Mouse (Mus musculus) bone marrow, adult 2 months (tissue): Measurements from ENCODE around the gene Lrrc3b. TPM values are rescaled to one million over a fixed set of nuclear protein-coding genes. Genes with fewer than 3 reads are reported as not detected.
A peak's percentile ranks its signal among the peaks of the same experiment; 100 is the strongest.

Experiments used
- H3K27ac ChIP-seq: fragments of 200-500 bp; 2 replicates; pipeline ENCODE4 v1.5.1; 2012; ENCODE audit warnings: low read depth, mild to moderate bottlenecking, control low read depth, inconsistent platforms, low read length; ENCODE audit not compliant: control insufficient read depth, poor library complexity, insufficient read depth
- H3K4me1 ChIP-seq: fragments of 200-500 bp; 2 replicates; pipeline ENCODE4 v1.6.1; 2011; ENCODE audit warnings: low read length; ENCODE audit not compliant: control insufficient read depth, insufficient read depth
- H3K4me3 ChIP-seq: fragments of 200-500 bp; replicated peaks from 2 replicates; pipeline ENCODE3; 2011; ENCODE audit warnings: mild to moderate bottlenecking, low read depth, low read length, control low read depth; ENCODE audit not compliant: control insufficient read depth
- CTCF ChIP-seq: fragments of 200-500 bp; IDR thresholded peaks from 2 replicates; pipeline ENCODE4 v1.5.1; 2011; ENCODE audit warnings: low read length, control low read depth; ENCODE audit not compliant: control insufficient read depth, insufficient read depth
- POLR2A ChIP-seq: fragments of 200-500 bp; IDR thresholded peaks from 2 replicates; pipeline ENCODE4 v1.6.1; 2011; ENCODE audit warnings: low read depth, mild to moderate bottlenecking, control low read depth, low read length, borderline replicate concordance; ENCODE audit not compliant: control insufficient read depth
- WGBS: fragments of 180-500 bp; shearing (Covaris S2); methylation state at CpG from one replicate; pipeline ENCODE4 v1.1.7; 2018; 5-methylcytosine and 5-hydroxymethylcytosine counted together
- polyA plus RNA-seq: library from polyadenylated mRNA; stranded (reverse); fragments of >200 nt; gene quantifications from 2 replicates; pipeline ENCODE4 v1.2.4, GENCODE M21; 2011; ENCODE audit warnings: low replicate concordance; ENCODE audit not compliant: missing spikeins, insufficient read depth, insufficient read length

Gene Lrrc3b
- polyA plus RNA-seq, 1 experiment: not detected

- Histone ChIP-seq H3K27ac (no peak overlapping the region), H3K4me1 (no peaks in the 10 kb centered on the region), H3K4me3 (no peak overlapping the region)
- no peak for TF ChIP-seq CTCF
- no peak for TF ChIP-seq POLR2A
- WGBS: 52% methylated on average over 1 of the region's 1 CpGs
Observed at GRCm38 (mm10) chr14:15372985-15373384, 65.8 kb downstream of the Lrrc3b start.

GRCm38 (mm10) chr14:15365045-15365444 is 73.7 kb downstream of the Lrrc3b start:
- Histone ChIP-seq H3K27ac (no peak overlapping the region), H3K4me3 (no peak overlapping the region), H3K4me1 (no peaks in the 10 kb centered on the region)
- no peak for TF ChIP-seq CTCF
- 86% methylated on average over 6 of the region's 6 CpGs for WGBS

GRCm38 (mm10) chr14:15359893-15360292 is 78.9 kb downstream of the Lrrc3b start:
- Histone ChIP-seq H3K27ac (no peak overlapping the region), H3K4me3 (no peak overlapping the region), H3K4me1 (no peaks in the 10 kb centered on the region)
- TF ChIP-seq CTCF (no peak), POLR2A (no peak)
- WGBS: 83% methylated on average over 1 of the region's 1 CpGs

GRCm38 (mm10) chr14:15359134-15359533 is 79.7 kb downstream of the Lrrc3b start:
- no peaks in the 10 kb centered on the region for H3K4me1 ChIP-seq
- H3K27ac ChIP-seq: no peak overlapping the region
- WGBS: 70% methylated on average over 3 of the region's 3 CpGs
- no peak for TF ChIP-seq CTCF
- no peak for TF ChIP-seq POLR2A
- no peak overlapping the region for H3K4me3 ChIP-seq

- Histone ChIP-seq H3K4me1 (no peaks in the 10 kb centered on the region), H3K4me3 (no peak overlapping the region), H3K27ac (no peak overlapping the region)
- TF ChIP-seq POLR2A: no peak
- TF ChIP-seq CTCF: peak; percentile 56
- WGBS: 34% methylated on average over 3 of the region's 3 CpGs
Observed at GRCm38 (mm10) chr14:15355512-15355911, 83.3 kb downstream of the Lrrc3b start.

GRCm38 (mm10) chr14:15354299-15354698 is 84.5 kb downstream of the Lrrc3b start:
- TF ChIP-seq CTCF: no peak
- no peak for TF ChIP-seq POLR2A
- Histone ChIP-seq H3K4me3 (no peak overlapping the region), H3K27ac (no peak overlapping the region), H3K4me1 (no peaks in the 10 kb centered on the region)
- 37% methylated on average over 5 of the region's 5 CpGs for WGBS

- no peak overlapping the region for H3K27ac ChIP-seq
- no peak overlapping the region for H3K4me3 ChIP-seq
- H3K4me1 ChIP-seq: no peaks in the 10 kb centered on the region
- TF ChIP-seq CTCF: no peak
- TF ChIP-seq POLR2A: no peak
- WGBS: 69% methylated on average over 2 of the region's 2 CpGs
Observed at GRCm38 (mm10) chr14:15333130-15333529, 105.7 kb downstream of the Lrrc3b start.

GRCm38 (mm10) chr14:15331370-15331769 is 107.4 kb downstream of the Lrrc3b start:
- WGBS: 50% methylated on average over 1 of the region's 1 CpGs

GRCm38 (mm10) chr14:15330155-15330554 is 108.6 kb downstream of the Lrrc3b start:
- TF ChIP-seq CTCF: no peak
- TF ChIP-seq POLR2A: no peak
- WGBS: 68% methylated on average over 1 of the region's 1 CpGs
- no peak overlapping the region for H3K4me3 ChIP-seq
- no peaks in the 10 kb centered on the region for H3K4me1 ChIP-seq
- H3K27ac ChIP-seq: no peak overlapping the region

More at GRCm38 (mm10) chr14:15331370-15331769, 107.4 kb downstream of the Lrrc3b start:
- Histone ChIP-seq H3K4me3 (no peak overlapping the region), H3K27ac (no peak overlapping the region), H3K4me1 (no peaks in the 10 kb centered on the region)
- TF ChIP-seq POLR2A (no peak), CTCF (no peak)
